Mouse (Mus musculus): ENCODE data around the gene Agap1. TPM values are rescaled to one million over a fixed set of nuclear protein-coding genes. Genes with fewer than 3 reads are reported as not detected.

Agap1 gene
- polyA plus RNA-seq, 1 experiment from 2014 or later: 7.7 TPM

GRCm38 (mm10) chr1:89846148-89846547, 391.5 kb downstream of the Agap1 start:
- Histone ChIP-seq H3K27me3 (ENCODE audit: insufficient read depth, low read length) (peaks cover 8% of the 10 kb centered on the region; the same call in 1 of the 2 replicates), H3K9ac (replicated peaks; ENCODE audit: low read length) (no peak overlapping the region), H3K4me3 (ENCODE audit: low read length) (no peak overlapping the region), H3K4me1 (ENCODE audit: insufficient read depth, low read length) (peaks cover 16% of the 10 kb centered on the region), H3K9me3 (ENCODE audit: low read length) (no peaks in the 10 kb centered on the region), H3K4me2 (replicated peaks; ENCODE audit: low read depth, low read length) (no peak overlapping the region), H3K27ac (ENCODE audit: low read length) (no peak overlapping the region), H3K36me3 (ENCODE audit: insufficient read depth, low read length) (peaks cover 4% of the 10 kb centered on the region; the same call in 1 of the 2 replicates)
- no peak for ATAC-seq (ENCODE audit: low FRiP score, low TSS enrichment)
- 72% methylated on average over 9 of the region's 9 CpGs for WGBS

- peaks cover 11% of the 10 kb centered on the region for H3K27me3 ChIP-seq (ENCODE audit: insufficient read depth, low read length)
- H3K9me3 ChIP-seq (ENCODE audit: low read length): no peaks in the 10 kb centered on the region
- no peak overlapping the region for H3K4me3 ChIP-seq (ENCODE audit: low read length)
- WGBS: 33% methylated on average over 17 of the region's 17 CpGs
- ATAC-seq (ENCODE audit: low FRiP score, low TSS enrichment): 0 out of 2 replicates have a peak, but pooled peaks have one; percentile 59
- peaks cover 16% of the 10 kb centered on the region for H3K4me1 ChIP-seq (ENCODE audit: insufficient read depth, low read length)
- no peaks in the 10 kb centered on the region for H3K36me3 ChIP-seq (ENCODE audit: insufficient read depth, low read length)
- H3K27ac ChIP-seq (ENCODE audit: low read length): no peak overlapping the region
- H3K4me2 ChIP-seq (replicated peaks; ENCODE audit: low read depth, low read length): no peak overlapping the region
- H3K9ac ChIP-seq (replicated peaks; ENCODE audit: low read length): no peak overlapping the region
Measured at GRCm38 (mm10) chr1:89848356-89849039, 393.9 kb downstream of the Agap1 start.

GRCm38 (mm10) chr1:89849151-89849860, 394.7 kb downstream of the Agap1 start:
- Histone ChIP-seq H3K4me1 (ENCODE audit: insufficient read depth, low read length) (peaks cover 16% of the 10 kb centered on the region), H3K9ac (replicated peaks; ENCODE audit: low read length) (no peak overlapping the region), H3K27ac (ENCODE audit: low read length) (no peak overlapping the region), H3K27me3 (ENCODE audit: insufficient read depth, low read length) (peaks cover 11% of the 10 kb centered on the region), H3K4me2 (replicated peaks; ENCODE audit: low read depth, low read length) (no peak overlapping the region), H3K4me3 (ENCODE audit: low read length) (no peak overlapping the region), H3K9me3 (ENCODE audit: low read length) (no peaks in the 10 kb centered on the region), H3K36me3 (ENCODE audit: insufficient read depth, low read length) (no peaks in the 10 kb centered on the region)
- ATAC-seq (ENCODE audit: low FRiP score, low TSS enrichment): no peak
- WGBS: 48% methylated on average over 23 of the region's 23 CpGs

- Histone ChIP-seq H3K9me3 (ENCODE audit: low read length) (no peaks in the 10 kb centered on the region), H3K4me3 (ENCODE audit: low read length) (no peak overlapping the region), H3K36me3 (ENCODE audit: insufficient read depth, low read length) (no peaks in the 10 kb centered on the region), H3K27ac (ENCODE audit: low read length) (no peak overlapping the region), H3K4me2 (replicated peaks; ENCODE audit: low read depth, low read length) (no peak overlapping the region), H3K4me1 (ENCODE audit: insufficient read depth, low read length) (peaks cover 16% of the 10 kb centered on the region), H3K9ac (replicated peaks; ENCODE audit: low read length) (no peak overlapping the region), H3K27me3 (ENCODE audit: insufficient read depth, low read length) (peaks cover 11% of the 10 kb centered on the region)
- 68% methylated on average over 7 of the region's 7 CpGs for WGBS
- no peak for ATAC-seq (ENCODE audit: low FRiP score, low TSS enrichment)
Measured at GRCm38 (mm10) chr1:89849861-89850230, 395.2 kb downstream of the Agap1 start.

GRCm38 (mm10) chr1:89850681-89851414, 396.2 kb downstream of the Agap1 start:
- Histone ChIP-seq H3K27ac (ENCODE audit: low read length) (no peak overlapping the region), H3K27me3 (ENCODE audit: insufficient read depth, low read length) (peaks cover 11% of the 10 kb centered on the region), H3K9ac (replicated peaks; ENCODE audit: low read length) (no peak overlapping the region), H3K4me2 (replicated peaks; ENCODE audit: low read depth, low read length) (no peak overlapping the region), H3K4me1 (ENCODE audit: insufficient read depth, low read length) (peaks cover 16% of the 10 kb centered on the region), H3K9me3 (ENCODE audit: low read length) (no peaks in the 10 kb centered on the region), H3K36me3 (ENCODE audit: insufficient read depth, low read length) (no peaks in the 10 kb centered on the region), H3K4me3 (ENCODE audit: low read length) (no peak overlapping the region)
- WGBS: 63% methylated on average over 11 of the region's 11 CpGs
- ATAC-seq (ENCODE audit: low FRiP score, low TSS enrichment): no peak

- H3K27me3 ChIP-seq (ENCODE audit: insufficient read depth, low read length): no peaks in the 10 kb centered on the region
- H3K36me3 ChIP-seq (ENCODE audit: insufficient read depth, low read length): no peaks in the 10 kb centered on the region
- no peak overlapping the region for H3K4me2 ChIP-seq (replicated peaks; ENCODE audit: low read depth, low read length)
- no peak overlapping the region for H3K27ac ChIP-seq (ENCODE audit: low read length)
- 22% methylated on average over 3 of the region's 3 CpGs for WGBS
- H3K9ac ChIP-seq (replicated peaks; ENCODE audit: low read length): no peak overlapping the region
- no peaks in the 10 kb centered on the region for H3K9me3 ChIP-seq (ENCODE audit: low read length)
- H3K4me3 ChIP-seq (ENCODE audit: low read length): no peak overlapping the region
- no peak for ATAC-seq (ENCODE audit: low FRiP score, low TSS enrichment)
- H3K4me1 ChIP-seq (ENCODE audit: insufficient read depth, low read length): no peaks in the 10 kb centered on the region
Measured at GRCm38 (mm10) chr1:89859182-89859581, 404.6 kb downstream of the Agap1 start.

- Histone ChIP-seq H3K9ac (replicated peaks; ENCODE audit: low read length) (no peak overlapping the region), H3K27ac (ENCODE audit: low read length) (no peak overlapping the region), H3K36me3 (ENCODE audit: insufficient read depth, low read length) (no peaks in the 10 kb centered on the region), H3K9me3 (ENCODE audit: low read length) (no peaks in the 10 kb centered on the region), H3K4me2 (replicated peaks; ENCODE audit: low read depth, low read length) (no peak overlapping the region), H3K4me3 (ENCODE audit: low read length) (no peak overlapping the region), H3K4me1 (ENCODE audit: insufficient read depth, low read length) (no peaks in the 10 kb centered on the region), H3K27me3 (ENCODE audit: insufficient read depth, low read length) (no peaks in the 10 kb centered on the region)
- no peak for ATAC-seq (ENCODE audit: low FRiP score, low TSS enrichment)
- 65% methylated on average over 2 of the region's 2 CpGs for WGBS
Measured at GRCm38 (mm10) chr1:89860017-89860730, 405.6 kb downstream of the Agap1 start.

- no peak overlapping the region for H3K9ac ChIP-seq (replicated peaks; ENCODE audit: low read length)
- no peak overlapping the region for H3K4me3 ChIP-seq (ENCODE audit: low read length)
- H3K36me3 ChIP-seq (ENCODE audit: insufficient read depth, low read length): no peaks in the 10 kb centered on the region
- WGBS: 47% methylated on average over 6 of the region's 6 CpGs
- H3K4me1 ChIP-seq (ENCODE audit: insufficient read depth, low read length): peaks cover 17% of the 10 kb centered on the region
- no peak overlapping the region for H3K27ac ChIP-seq (ENCODE audit: low read length)
- no peaks in the 10 kb centered on the region for H3K9me3 ChIP-seq (ENCODE audit: low read length)
- no peak for ATAC-seq (ENCODE audit: low FRiP score, low TSS enrichment)
- no peaks in the 10 kb centered on the region for H3K27me3 ChIP-seq (ENCODE audit: insufficient read depth, low read length)
- H3K4me2 ChIP-seq (replicated peaks; ENCODE audit: low read depth, low read length): no peak overlapping the region
Measured at GRCm38 (mm10) chr1:89865787-89866186, 411.2 kb downstream of the Agap1 start.

GRCm38 (mm10) chr1:89867847-89868246, 413.2 kb downstream of the Agap1 start:
- WGBS: 24% methylated on average over 4 of the region's 4 CpGs
- Histone ChIP-seq H3K27me3 (ENCODE audit: insufficient read depth, low read length) (no peaks in the 10 kb centered on the region), H3K4me1 (ENCODE audit: insufficient read depth, low read length) (peaks cover 17% of the 10 kb centered on the region), H3K9ac (replicated peaks; ENCODE audit: low read length) (no peak overlapping the region), H3K27ac (ENCODE audit: low read length) (no peak overlapping the region), H3K4me3 (ENCODE audit: low read length) (no peak overlapping the region), H3K9me3 (ENCODE audit: low read length) (no peaks in the 10 kb centered on the region), H3K36me3 (ENCODE audit: insufficient read depth, low read length) (no peaks in the 10 kb centered on the region), H3K4me2 (replicated peaks; ENCODE audit: low read depth, low read length) (no peak overlapping the region)
- no peak for ATAC-seq (ENCODE audit: low FRiP score, low TSS enrichment)
